Mouse (Mus musculus) kidney, adult 2 months (tissue): ENCODE data around the gene Zdhhc1.

ENCODE experiments used
- CTCF ChIP-seq: fragments of 200-500 bp; conservative IDR thresholded peaks from 2 replicates; pipeline ENCODE4 v1.5.1; 2011; ENCODE audit warnings: low read depth, mild to moderate bottlenecking, control low read depth, low read length, moderate library complexity, mixed read lengths; ENCODE audit not compliant: insufficient read depth, insufficient read length
- POLR2A ChIP-seq: fragments of 200-500 bp; IDR thresholded peaks from one replicate; pipeline ENCODE4 v1.6.1; 2011; ENCODE audit warnings: low read depth, low read length, control low read depth

DNA sequence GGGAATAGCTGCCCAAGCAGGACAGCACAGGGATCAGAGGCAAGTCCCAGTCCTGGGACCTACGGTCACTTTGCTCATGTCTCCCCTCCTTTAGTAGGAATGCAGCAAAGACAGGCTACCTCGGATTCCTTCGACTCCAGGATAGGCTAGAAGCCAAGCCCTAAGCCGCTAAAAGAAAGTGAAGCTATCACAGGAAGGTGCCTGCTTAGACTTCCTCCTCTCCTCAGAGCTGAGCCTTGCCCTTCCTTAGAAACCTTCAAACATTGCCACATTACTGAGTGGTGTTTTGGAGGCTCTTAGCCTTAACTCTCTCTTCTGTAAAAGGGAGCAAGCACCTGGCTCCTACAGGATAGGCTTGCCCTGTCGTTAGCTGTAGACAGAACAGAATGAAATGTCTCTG lies 22.0 kb downstream of the Zdhhc1 start:
- TF ChIP-seq CTCF (no peak), POLR2A (no peak)
